Mouse (Mus musculus): ENCODE data around the gene Wdr82. TPM values are rescaled to one million over a fixed set of nuclear protein-coding genes. Genes with fewer than 3 reads are reported as not detected.

The Wdr82 gene
- polyA plus RNA-seq, 1 experiment = 95.8 TPM

- Histone ChIP-seq H3K27ac (ENCODE audit: control insufficient read depth, insufficient read depth, low read length) (no peak overlapping the region), H3K36me3 (ENCODE audit: control insufficient read depth, insufficient read depth, low read length) (peaks cover 37% of the 10 kb centered on the region), H3K4me3 (ENCODE audit: control insufficient read depth, insufficient read depth, low read length) (no peak overlapping the region), H3K27me3 (ENCODE audit: control insufficient read depth, insufficient read depth, low read length) (no peaks in the 10 kb centered on the region), H3K4me1 (replicated peaks; ENCODE audit: control insufficient read depth, insufficient read depth, low read length) (no peaks in the 10 kb centered on the region)
- no peak for DNase-seq
- WGBS = 97% methylated on average over 8 of the region's 8 CpGs
- TF ChIP-seq POLR2A (IDR thresholded peaks at IDR 0.05; ENCODE audit: control insufficient read depth, extremely low read depth, insufficient read depth, low read length, poor library complexity) (no peak), CTCF (IDR thresholded peaks at IDR 0.05; ENCODE audit: borderline replicate concordance, control insufficient read depth, extremely low read depth, insufficient read depth, low read length, poor library complexity) (no peak)
Observed at GRCm38 (mm10) chr9:106237401-106237800, 66.7 kb downstream of the Wdr82 start.

GRCm38 (mm10) chr9:106237878-106238277, 67.2 kb downstream of the Wdr82 start:
- Histone ChIP-seq H3K36me3 (ENCODE audit: control insufficient read depth, insufficient read depth, low read length) (peaks cover 39% of the 10 kb centered on the region), H3K27me3 (ENCODE audit: control insufficient read depth, insufficient read depth, low read length) (no peaks in the 10 kb centered on the region), H3K4me1 (replicated peaks; ENCODE audit: control insufficient read depth, insufficient read depth, low read length) (no peaks in the 10 kb centered on the region), H3K4me3 (ENCODE audit: control insufficient read depth, insufficient read depth, low read length) (no peak overlapping the region), H3K27ac (ENCODE audit: control insufficient read depth, insufficient read depth, low read length) (no peak overlapping the region)
- DNase-seq = no peak
- TF ChIP-seq CTCF (IDR thresholded peaks at IDR 0.05; ENCODE audit: borderline replicate concordance, control insufficient read depth, extremely low read depth, insufficient read depth, low read length, poor library complexity) (no peak), POLR2A (IDR thresholded peaks at IDR 0.05; ENCODE audit: control insufficient read depth, extremely low read depth, insufficient read depth, low read length, poor library complexity) (no peak)
- 97% methylated on average over 10 of the region's 10 CpGs for WGBS

Other genes with a start within 250 kb of the Wdr82 start
- 0.79 and 0.84 TPM in 2 replicates for gene Col6a5, start 210.3 kb upstream of the Wdr82 start, polyA plus RNA-seq (2012; rRNA removed)
- gene Col6a4, start 74.1 kb upstream of the Wdr82 start, polyA plus RNA-seq (2012; rRNA removed) = 2.4 and 3.2 TPM in 2 replicates
- 13.1 and 17.9 TPM in 2 replicates for gene Glyctk, start 12.8 kb upstream of the Wdr82 start, polyA plus RNA-seq (2012; rRNA removed)
- gene Ppm1m, start 28.8 kb downstream of the Wdr82 start, polyA plus RNA-seq (2012; rRNA removed) = 53.9 and 58.6 TPM in 2 replicates
- gene Twf2, start 32.2 kb downstream of the Wdr82 start, polyA plus RNA-seq (2012; rRNA removed) = 145 and 176 TPM in 2 replicates
- gene Tlr9, start 51.7 kb downstream of the Wdr82 start, polyA plus RNA-seq (2012; rRNA removed) = 17.1 and 17.4 TPM in 2 replicates
- gene Alas1, start 77.7 kb downstream of the Wdr82 start, polyA plus RNA-seq (2012; rRNA removed) = 87.5 and 94.8 TPM in 2 replicates
- 30.2 and 42.2 TPM in 2 replicates for gene Poc1a, start 110.1 kb downstream of the Wdr82 start, polyA plus RNA-seq (2012; rRNA removed)
- gene Dusp7, start 197.7 kb downstream of the Wdr82 start, polyA plus RNA-seq (2012; rRNA removed) = 75.3 and 86.0 TPM in 2 replicates

Measured in thymus, adult 2 months (tissue).